Mouse (Mus musculus) thymus, adult 2 months (tissue): ENCODE results near the gene Gm20662.
A peak's percentile ranks its signal among the peaks of the same experiment; 100 is the strongest.

Experiments
- CTCF ChIP-seq: fragments of 200-500 bp; IDR thresholded peaks from 2 replicates; pipeline ENCODE4 v1.5.1; 2012; ENCODE audit warnings: mild to moderate bottlenecking, control low read depth, low read length, moderate library complexity, borderline replicate concordance; ENCODE audit not compliant: control insufficient read depth, poor library complexity, insufficient read depth; ENCODE audit errors: extremely low read depth
- POLR2A ChIP-seq: fragments of 200-500 bp; IDR thresholded peaks from 2 replicates; pipeline ENCODE4 v1.6.1; 2012; ENCODE audit warnings: mild to moderate bottlenecking, low read length, control low read depth, moderate library complexity; ENCODE audit not compliant: control insufficient read depth, poor library complexity, insufficient read depth; ENCODE audit errors: extremely low read depth

- TF ChIP-seq CTCF (peak; percentile 90), POLR2A (no peak)
These were observed 56.9 kb downstream of the Gm20662 start, which contains the start of gene Amigo3 for GRCm38 (mm10) chr9:108052885-108053664.
